Mouse (Mus musculus) cerebellum, postnatal 25 days (tissue): ENCODE data around the gene Oxsr1.
"Not testable (repeated sequence)": the region's sequence is repeated elsewhere in the genome, so short reads cannot be mapped to it uniquely, and the experiment has no call there.

Source experiments
- DNase-seq, 2 experiments: peaks; one replicate each; pipeline ENCODE4 v3.0.0; 2021; ENCODE audit warnings: mixed read lengths in 2 of 2

Gene Oxsr1

GRCm38 (mm10) chr9:119322289-119323259, at the start of gene Oxsr1:
Oxsr1 (minus strand) TSS chr9:119322427.
- DNase-seq, result peak; percentile 99

DNA sequence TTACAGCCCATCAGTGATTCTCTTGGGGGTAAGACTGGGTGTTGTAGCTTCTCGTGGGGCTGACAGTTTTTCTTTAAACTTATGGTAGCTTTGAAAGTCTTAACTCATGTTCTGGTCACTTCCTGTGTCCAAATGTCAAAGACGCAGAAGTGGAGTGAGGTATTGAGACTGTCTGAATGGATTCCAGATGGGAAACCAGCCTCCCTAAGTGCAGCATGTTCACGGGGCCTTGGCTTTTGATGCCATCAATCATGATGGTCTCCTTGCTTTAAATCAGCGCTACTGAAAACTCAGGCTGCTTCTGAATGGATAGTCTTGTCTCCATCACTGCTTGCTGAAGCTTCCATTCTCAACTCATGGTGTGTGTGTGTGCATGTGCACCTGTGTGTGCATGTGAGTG, 49.0 kb upstream of the Oxsr1 start:
- no peak for DNase-seq

- not testable (repeated sequence) for DNase-seq
These were observed 48.5 kb upstream of the Oxsr1 start for GRCm38 (mm10) chr9:119370770-119371169.

- DNase-seq, result no peak
These were observed 46.1 kb upstream of the Oxsr1 start for GRCm38 (mm10) chr9:119368367-119368766.

DNA sequence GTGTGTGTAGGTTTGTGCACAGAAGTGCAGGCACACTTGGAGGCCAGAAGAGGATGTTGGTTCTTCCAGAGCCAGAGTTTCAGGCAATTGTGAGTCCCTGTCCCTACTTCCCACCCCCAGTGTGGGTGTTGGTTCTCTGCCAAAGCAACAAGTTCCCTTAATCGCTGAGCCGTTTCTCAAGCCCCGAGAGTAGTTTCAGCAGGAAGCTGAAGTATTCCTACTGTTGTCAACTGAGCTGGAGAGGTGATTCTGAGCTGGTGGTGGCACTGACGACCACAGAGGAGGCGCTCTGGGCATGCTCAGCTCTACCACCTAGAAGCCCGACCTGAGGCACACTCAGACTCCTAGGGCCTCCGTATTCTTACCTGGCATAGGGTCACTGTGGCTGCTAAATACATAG, 43.1 kb upstream of the Oxsr1 start, which contains the start of gene Slc22a14:
Gene Slc22a14 (minus strand): TSS at position 270 of the 400 bp plus-strand sequence.
- no peak for DNase-seq

DNA sequence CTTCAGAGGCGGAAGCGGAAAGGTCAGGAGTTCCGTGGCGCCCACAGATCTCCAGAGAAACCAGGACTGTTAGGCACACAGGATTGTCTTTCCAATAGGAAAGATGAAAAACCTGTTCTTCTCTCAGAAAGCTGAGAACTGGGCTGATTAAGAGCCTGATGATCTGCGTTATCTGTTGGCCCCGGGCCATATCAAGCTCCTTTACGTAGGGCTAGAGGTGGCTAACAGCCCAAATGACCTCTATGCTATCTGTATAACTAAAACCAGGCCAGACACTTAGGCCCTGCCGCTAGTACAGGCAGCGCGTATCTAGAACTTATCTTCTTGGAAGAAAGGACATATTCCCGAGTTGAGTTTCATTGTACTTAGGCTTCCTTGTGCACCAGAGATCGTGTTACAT, 41.0 kb upstream of the Oxsr1 start:
- no peak for DNase-seq

DNA sequence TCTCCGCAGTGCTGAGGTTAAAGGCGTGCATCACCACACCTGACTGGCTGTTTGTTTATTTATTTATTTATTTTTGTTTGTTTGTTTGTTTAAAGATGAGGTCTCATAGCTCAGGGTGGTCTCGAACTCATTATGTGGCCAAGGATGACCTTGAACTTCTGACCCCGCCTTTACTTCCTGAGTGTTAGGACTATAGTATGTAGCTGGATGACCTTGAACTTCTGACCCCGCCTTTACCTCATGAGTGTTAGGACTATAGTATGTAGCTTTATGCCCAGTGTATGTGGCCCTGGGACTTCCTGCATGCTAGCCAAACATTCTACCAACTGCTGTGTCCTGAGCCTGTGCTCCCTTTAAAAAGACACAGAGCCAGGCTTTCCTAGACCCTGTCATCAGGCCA, 39.2 kb upstream of the Oxsr1 start:
- DNase-seq, result no peak

DNA sequence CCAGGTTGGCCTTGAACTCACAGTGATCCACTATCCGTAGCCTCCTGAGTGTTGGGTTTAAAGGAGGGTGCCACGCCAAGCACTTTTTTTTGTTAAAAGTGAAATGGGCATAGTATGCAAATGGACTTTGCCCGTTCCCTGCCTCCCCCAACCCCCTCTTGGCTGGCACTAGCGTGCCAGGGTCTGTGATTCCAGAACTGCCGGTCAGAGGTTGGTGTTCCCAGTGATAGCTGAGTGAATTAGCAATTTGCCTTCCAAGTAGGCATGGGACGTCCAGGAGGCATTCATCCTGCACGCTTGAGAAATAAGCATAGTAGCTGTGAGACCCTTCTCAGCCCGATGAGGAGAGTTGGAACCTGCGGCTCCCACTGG, 35.8 kb upstream of the Oxsr1 start:
- no peak for DNase-seq

- peak; percentile 92 to 96 for DNase-seq
These were observed 35.3 kb upstream of the Oxsr1 start, which contains the start of gene Xylb for GRCm38 (mm10) chr9:119357331-119358057. Xylb (plus strand) TSS chr9:119357381.

DNA sequence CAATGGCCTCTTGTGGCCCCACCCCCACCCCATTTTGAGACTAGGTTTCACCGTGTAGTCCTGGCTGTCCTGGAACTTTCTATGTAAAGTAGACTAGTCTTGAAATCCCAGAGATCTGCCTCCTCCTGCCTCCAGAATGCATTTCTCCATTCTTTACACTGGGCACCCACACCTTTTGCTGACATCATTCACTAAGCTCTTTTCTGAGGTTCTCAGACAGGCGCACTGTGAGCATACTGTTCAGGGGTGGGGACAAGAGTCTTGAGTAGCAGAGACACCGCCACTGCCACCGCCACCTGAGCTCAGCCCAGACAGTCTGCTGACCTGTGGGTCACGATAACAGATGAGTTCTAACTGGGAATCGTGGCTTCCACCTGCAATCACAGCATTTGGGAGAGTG, 33.7 kb upstream of the Oxsr1 start:
- DNase-seq, result no peak

DNA sequence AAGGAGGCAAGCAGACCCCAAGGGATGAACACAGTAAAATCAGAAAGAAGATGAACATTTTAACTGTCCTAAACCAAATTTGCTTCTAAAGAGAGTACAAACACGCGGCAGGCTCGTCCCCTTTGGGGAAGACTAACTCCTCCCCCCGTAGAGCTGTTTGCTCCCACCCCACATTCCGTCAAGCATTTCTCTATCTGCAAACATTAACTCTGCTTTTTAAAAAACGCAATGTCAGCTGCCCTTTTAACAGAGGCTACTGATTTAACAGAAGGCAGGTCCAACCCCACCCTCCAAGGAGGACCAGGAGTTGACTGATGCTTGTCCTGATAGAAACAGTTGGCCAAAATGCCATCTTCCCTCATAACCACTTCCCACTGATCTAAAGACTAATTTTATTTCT, 31.7 kb upstream of the Oxsr1 start:
- no peak for DNase-seq

- peak; percentile 80 to 87 for DNase-seq
These were observed 29.8 kb upstream of the Oxsr1 start for GRCm38 (mm10) chr9:119352060-119352459.

GRCm38 (mm10) chr9:119350947-119351705, 28.9 kb upstream of the Oxsr1 start:
- no peak for DNase-seq

DNA sequence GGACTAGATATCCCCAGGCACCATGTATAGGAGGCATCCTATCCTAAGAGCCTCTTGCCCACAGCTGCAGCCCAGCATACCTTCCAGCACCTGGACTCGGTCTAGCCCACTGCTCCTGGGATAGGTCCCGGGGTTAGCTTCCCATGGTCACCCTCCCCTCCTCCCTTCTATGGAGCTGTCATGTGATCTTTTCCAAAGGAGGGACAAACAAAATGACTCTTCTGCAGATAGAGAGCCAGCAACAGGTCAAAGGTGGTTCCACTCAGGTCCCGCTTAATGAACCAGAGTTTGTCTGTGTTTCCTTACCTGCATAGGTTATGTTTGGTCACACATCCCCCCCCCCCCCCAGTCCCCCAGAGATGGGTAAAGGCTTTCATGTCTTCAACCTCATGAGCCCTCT, 28.3 kb upstream of the Oxsr1 start:
- no peak for DNase-seq

DNA sequence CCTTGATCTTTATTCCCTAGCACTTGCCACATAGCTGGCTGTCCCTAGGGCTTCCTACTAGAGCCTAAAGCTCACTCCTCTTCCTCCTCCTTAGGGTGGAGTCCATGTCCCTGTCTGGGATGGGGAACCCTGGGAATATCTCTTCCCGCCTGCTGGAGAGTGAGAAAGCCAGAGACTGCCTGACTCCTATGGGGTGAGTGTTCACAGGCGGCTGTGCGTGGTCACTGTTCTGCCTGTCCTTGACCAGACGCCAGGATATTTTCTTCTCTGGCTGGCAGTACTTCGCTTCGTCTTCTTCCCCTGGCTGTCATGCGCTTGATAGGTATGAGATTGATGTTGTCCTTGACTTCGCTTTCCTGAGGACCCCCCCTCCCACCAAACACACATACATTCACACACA, 24.1 kb upstream of the Oxsr1 start:
- DNase-seq, result no peak

GRCm38 (mm10) chr9:119342728-119343127, 20.5 kb upstream of the Oxsr1 start:
- DNase-seq, result no peak

DNA sequence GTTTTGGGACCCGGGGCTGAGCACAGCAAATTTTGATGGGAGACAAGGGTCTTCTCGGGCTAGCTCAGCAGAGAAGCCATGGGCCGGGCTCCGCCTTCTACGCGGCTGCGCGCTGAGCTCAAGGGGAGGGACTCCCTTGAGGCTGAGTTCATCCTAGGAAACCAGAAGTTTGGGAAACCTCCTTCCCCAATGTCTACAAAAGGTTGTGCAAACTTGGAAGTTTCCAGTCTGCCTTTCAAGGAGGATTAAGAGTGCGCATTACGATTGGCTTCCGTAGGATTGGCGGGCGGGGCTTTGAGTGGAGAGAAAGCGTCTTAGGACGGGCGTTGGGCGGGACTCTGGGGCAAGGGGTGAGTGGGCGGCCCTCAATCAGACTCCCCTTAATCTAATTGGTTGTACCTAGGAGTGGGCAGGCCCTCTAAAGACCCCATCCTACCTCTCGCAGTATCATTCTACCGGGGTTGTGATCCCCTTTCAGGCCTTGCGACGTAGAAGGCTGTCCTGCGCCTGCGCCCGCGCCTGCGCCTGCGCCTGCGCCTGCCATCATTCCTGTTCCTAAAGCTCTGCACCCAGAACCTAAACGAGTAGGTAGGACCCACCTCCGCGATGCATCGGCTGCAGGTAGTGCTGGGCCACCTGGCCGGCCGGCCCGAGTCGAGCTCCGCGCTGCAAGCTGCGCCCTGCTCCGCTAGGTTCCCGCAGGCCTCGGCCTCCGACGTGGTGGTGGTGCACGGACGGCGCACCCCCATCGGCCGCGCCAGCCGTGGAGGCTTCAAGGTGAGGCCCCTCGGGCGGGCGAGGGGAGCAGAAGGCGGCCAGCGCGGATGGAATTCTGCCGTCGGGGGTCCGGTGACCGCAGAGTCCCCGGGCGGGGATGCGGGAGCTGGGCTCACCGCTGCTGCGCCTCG, 18.9 kb upstream of the Oxsr1 start, which contains the start of gene Myd88:
Gene Myd88 (minus strand): TSS at position 503 of the 908 bp plus-strand sequence.
- peak; percentile 90 to 92 for DNase-seq

DNA sequence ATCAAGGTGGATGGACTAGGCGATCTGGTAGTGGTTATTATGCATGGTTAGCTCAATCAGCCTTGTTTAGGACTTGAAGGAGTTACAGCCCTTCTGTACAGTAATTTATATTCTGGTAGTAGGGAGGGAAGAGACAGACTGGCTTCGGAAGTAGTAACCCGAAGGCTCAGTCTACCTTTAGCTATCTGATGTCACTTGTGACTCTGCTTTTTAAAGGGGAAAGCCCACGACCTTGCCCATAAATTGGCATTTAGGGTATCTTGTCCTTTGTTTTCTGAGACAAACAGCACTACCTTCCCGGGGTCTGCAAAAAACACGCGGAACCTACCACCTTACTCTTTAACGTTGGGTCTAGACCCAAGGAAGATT, 18.0 kb upstream of the Oxsr1 start:
- DNase-seq, result no peak

DNA sequence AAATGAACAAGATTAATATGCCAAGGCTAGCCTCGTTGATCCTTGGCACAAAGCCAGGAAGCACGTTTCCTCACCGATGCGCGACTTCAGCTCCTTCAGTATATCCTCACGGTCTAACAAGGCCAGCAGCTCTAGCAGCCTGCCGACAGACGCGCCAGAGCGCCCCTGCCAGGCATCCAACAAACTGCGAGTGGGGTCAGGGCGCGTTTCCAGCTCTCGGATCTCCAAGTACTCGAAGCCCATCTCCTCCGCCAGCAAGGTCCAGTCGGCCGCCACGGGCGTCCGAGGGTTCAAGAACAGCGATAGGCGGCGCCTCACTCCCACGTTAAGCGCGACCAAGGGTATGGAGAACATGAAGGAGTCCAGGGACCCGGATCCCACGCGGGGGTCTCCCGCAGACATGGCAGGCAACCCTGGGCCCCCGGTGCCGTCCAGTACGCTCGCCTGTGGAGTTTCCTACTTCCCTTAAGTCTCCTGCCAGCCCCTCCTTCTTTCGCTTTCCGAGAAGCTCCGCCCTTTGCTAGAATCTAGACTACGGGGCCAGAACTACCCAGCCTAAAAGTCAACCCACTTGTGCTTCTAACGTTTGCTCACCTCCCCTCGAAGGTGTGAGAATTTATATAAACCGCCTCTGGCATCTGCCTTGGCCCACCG, 17.5 kb upstream of the Oxsr1 start, which contains the start of gene Acaa1a:
Gene Acaa1a (plus strand): TSS at position 119 of the 654 bp plus-strand sequence.
- peak; percentile 66 to 75 for DNase-seq

- DNase-seq, result no peak
These were observed 16.9 kb upstream of the Oxsr1 start for GRCm38 (mm10) chr9:119339106-119339505.

GRCm38 (mm10) chr9:119338350-119338749, 16.1 kb upstream of the Oxsr1 start:
- DNase-seq, result no peak
